Mouse (Mus musculus): ENCODE measurements around the gene Ank2.
A peak's percentile ranks its signal among the peaks of the same experiment; 100 is the strongest.

The Ank2 gene

DNA sequence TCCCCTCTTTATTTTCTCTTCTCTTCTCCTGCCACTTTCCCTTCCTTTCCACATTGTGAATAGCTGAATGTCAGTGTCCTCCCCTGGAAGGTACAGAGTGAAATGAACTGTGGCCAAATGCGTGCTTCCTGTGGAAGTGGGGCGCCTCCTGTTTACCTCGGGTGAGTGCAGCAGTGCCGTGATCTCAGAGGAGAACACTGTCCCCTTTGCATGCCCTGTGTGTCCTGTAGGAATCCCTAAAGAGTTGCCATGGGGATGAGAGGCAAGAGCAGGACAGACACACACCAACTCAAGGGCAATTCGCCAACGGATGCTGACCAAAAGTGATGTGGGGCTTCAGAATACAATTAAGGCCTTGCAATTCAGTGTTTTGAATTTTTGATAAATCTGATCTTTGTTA, 521.8 kb downstream of the Ank2 start:
- no peak for DNase-seq (ENCODE audit: low spot score)

DNA sequence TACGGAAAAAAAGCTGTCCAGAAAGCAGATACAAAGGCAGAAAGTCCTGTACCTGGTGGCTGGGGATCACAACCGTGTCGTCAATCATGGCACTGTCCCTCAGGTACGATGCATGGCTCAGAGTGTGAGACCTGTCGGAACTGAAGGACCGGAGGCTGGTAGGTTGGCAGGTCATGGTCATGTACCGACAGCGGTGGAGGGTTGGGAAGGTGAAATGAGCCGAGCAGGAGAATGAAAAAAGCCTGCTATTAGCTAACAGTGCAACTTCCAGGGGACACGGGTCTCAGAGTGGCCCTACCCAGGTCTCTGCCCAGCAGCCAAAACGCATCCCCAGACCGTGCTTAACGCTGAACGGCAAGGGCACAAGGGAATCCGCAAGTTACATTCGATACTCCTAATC, 522.4 kb downstream of the Ank2 start:
- no peak for DNase-seq (ENCODE audit: low spot score)

GRCm38 (mm10) chr3:126975409-126975808, 523.7 kb downstream of the Ank2 start:
- DNase-seq (ENCODE audit: low spot score): no peak

DNA sequence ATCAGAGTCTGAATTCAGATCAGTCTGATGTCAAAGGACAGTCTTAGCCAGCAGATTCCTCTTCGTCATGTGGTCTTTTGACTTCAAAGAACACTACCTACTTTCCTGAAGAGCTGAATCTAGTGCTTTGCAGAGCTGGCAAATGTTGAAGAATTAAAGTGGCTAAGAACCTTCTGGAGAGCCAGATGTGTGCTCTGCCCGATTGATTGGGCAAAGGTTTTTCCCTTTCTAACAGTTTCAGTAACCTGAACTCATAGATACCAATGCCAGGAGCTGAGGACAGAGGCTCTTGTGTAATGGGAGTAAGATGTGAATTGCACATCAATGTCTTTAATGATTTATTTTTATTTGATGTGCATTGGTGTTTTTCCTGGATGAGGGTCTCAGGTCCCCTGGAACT, 525.6 kb downstream of the Ank2 start:
- DNase-seq (ENCODE audit: low spot score): no peak

DNA sequence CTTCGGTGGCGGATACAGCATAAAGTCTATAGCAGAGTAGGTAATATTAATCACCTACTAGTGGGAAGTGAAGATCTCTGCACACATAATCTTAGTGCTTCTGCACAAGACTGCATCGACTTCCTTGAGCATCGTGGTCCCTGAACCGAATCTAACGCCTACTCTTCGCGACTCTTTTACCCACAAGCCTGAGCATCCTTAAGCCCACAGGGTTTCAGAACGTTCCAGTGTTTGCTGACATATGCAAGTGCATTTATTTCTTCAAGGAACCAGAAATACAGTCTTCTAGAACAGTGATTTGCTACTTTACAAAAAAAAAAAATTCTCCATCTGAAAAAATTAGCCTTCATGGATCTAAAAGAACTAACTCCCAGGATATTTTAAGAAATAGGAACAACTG, 527.6 kb downstream of the Ank2 start:
- DNase-seq (ENCODE audit: low spot score): no peak

- no peak for DNase-seq (ENCODE audit: low spot score)
These were observed 530.4 kb downstream of the Ank2 start for GRCm38 (mm10) chr3:126968721-126969120.

DNA sequence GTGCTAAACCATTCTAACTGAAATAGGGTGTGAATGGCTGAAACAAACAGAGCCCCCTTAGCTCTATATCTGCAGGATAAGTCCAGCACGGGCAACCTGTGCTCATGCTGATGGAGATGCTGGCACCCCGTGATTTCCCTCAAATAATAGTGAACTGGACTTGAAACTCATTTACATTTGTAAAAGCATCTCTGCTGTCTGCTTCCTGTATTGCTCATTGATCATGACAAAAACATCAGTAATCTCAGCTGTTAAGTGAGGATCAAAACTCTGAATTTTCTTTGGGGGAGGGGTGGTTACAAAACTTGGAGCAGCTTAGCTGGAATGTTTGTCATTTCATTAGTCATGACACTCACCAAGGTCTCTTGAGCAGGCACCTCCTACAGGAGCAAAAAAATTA, 533.4 kb downstream of the Ank2 start:
- no peak for DNase-seq (ENCODE audit: low spot score)

DNA sequence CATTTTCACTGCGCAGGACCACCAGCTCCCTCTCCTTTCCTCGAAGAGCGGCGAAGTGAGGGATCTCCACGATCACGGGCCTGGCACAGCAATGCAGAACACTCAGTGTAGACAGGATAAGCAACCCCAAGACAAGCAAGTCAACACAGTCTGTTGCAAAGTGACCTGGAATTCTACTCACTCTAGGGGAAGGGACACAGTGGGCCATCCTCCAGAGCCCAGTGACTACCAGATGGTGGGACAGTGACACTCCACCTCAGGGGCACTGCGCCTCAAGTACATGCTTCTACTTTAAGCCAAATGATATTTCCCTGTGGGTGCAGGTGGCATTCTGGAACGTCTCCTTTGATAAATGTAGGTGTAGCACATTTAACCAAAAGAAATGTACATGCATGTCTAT, 536.8 kb downstream of the Ank2 start:
- DNase-seq (ENCODE audit: low spot score): no peak

DNA sequence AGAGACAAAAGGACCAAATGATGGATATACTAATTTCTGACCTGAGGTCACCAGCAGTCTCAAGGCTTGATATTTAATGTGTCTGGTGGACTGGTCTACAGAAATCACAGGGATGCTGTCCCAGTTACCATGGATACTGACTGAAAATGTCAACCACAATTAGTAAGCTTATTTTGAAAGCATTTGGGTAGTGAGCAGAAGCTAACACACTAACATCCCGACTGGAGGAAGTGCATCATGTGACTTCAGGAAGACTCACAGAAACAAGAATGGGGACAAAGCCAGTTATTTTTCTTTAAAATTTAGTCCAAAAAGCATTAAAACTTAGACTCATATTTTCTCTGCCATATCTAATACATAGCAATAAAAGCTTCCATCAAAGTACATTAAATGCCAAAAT, 546.5 kb downstream of the Ank2 start:
- DNase-seq (ENCODE audit: low spot score): no peak

DNA sequence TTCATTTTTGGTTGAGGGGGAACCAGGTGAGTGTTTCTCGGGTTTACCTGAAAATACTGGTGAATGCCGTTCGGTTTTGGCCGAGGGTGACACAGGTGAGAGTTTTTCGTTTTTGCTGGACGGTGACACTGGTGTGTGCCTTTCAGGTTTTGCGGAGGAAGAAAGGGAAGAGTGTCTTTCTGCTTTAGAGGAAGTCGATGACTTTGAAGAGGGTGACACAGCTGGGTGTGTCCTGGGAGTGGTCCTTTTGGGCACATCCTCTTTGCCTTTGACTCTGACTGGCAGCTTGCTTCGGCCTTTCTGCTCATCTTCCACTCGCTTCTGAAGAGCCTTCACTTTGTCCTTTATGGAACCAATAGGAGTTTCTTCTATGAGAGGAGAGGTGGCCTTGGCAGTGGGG, 552.6 kb downstream of the Ank2 start:
- DNase-seq (ENCODE audit: low spot score): no peak

- DNase-seq (ENCODE audit: low spot score): no peak
These were observed 554.3 kb downstream of the Ank2 start for GRCm38 (mm10) chr3:126944838-126945237.

- no peak for DNase-seq (ENCODE audit: low spot score)
These were observed 555.1 kb downstream of the Ank2 start for GRCm38 (mm10) chr3:126944081-126944480.

GRCm38 (mm10) chr3:126940452-126940851, 558.7 kb downstream of the Ank2 start:
- no peak for DNase-seq (ENCODE audit: low spot score)

- DNase-seq (ENCODE audit: low spot score): peak; percentile 58
These were observed 567.2 kb downstream of the Ank2 start for GRCm38 (mm10) chr3:126931884-126932506.

DNA sequence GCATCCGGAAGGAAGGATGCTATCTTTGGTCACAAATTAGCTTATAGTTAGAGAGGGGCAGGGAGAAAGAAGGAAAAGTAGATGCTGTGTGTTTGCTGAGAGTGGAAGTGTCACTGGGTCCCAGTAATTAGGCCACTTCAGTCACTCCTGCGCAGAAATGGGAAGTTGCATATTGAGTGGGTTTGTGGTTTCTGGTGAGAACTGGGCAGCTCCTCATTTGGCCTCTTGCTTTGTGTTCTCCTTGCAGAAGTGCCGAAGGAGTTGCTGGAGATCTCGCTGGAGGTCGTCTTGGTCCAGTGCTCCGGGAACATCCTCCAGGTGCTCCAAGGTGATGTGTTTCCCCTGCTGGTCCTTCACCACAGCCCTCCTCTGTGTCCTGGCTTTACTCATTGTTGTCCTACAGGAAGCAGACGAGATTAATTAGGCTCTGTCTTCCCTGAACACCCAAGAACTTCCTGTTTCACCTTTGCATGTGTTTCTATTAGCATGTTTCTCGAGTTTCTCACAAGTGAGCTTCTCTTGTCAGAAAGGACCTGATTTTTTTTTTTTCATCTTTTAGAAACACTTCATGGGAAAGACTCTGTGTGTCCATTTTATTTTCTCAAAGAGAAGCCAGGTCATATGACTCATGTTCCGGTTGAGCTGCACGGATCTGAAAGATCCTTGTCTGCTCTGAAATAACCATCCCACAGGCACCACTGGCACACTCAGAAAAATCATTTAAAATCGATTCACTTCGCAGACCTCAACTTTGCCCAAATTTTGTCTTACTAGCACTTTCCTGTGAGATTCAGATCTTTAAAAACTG, 575.4 kb downstream of the Ank2 start:
- no peak for DNase-seq (ENCODE audit: low spot score)

- peak; percentile 36 for DNase-seq (ENCODE audit: low spot score)
These were observed 577.2 kb downstream of the Ank2 start for GRCm38 (mm10) chr3:126921941-126922340.

DNA sequence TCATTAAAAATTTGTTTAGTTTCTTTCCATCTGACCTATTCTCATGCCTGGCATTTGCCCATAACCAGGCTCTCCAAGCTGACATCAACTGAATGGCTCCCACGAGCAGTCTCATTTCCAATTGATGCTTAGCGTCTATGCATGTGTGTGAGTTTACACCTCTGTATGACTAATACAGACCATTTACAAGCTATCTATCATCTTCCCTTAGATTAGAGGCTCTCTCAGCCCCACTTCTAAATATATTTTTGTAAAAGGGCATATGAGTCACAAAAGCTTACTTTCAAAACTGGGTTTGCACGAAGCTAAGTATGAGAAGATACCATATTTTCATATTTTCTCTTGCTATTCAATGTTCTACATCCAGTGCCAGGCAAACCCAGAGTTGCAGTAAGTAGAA, 578.9 kb downstream of the Ank2 start:
- DNase-seq (ENCODE audit: low spot score): peak; percentile 36

GRCm38 (mm10) chr3:126918805-126919473, 580.2 kb downstream of the Ank2 start:
- DNase-seq (ENCODE audit: low spot score): peak; percentile 82

DNA sequence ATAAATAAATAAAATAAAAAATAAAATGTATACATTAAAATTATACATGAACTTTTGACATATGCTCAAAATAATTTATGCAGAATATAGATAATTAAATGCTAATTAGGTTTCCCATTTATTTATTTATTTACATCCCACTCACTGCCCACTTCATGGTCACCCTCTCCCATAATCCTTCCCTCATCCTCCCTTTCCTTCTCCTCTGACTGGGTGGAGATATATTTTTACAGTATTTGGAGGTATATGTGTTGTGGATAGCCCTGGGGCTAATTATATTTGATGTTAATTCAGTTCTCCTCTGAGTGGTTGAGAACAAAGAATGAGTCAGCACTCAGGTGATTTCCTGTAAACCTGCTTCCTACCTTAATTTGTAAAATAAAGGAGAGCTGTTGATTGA, 582.8 kb downstream of the Ank2 start:
- no peak for DNase-seq (ENCODE audit: low spot score)

DNA sequence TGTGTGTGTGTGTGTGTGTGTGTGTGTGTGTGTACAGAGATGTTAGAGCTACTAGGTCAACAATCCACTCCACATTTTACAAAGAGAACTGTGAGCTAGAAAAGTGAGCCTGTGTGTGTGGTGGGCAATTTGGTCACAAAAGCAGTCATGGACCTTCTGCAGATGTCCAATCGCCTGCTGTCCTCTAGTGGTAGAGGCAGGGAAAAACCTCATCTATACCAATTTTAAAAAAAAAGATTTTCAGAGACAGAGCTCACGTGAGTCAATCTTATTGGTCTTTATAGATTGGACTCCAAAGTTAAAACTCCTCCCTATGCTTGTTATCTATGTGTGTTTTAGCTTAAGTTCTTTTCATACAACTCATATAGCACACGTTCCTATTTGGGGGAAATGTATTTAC, 595.6 kb downstream of the Ank2 start:
- peak; percentile 78 for DNase-seq (ENCODE audit: low spot score)

GRCm38 (mm10) chr3:126886644-126887043, 612.5 kb downstream of the Ank2 start:
- no peak for DNase-seq (ENCODE audit: low spot score)

DNA sequence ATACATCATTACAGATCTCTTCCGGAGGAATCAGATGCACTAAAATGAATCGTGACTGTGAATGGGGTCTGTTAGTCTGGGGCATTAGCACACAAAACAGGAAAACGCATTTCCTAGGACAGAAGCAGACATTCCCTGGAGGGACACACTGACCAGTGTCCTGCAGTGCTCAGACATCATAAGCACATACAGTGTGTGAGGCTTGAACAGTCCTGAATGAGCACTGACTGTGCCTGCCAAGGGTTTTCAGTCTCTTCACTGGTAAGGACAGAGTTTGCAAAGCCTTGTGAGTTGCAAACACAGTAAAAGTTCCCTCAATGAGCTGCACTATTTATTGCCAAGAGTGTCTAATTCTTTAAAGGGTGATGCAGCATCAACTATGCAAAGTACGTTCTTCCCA, 613.1 kb downstream of the Ank2 start:
- DNase-seq (ENCODE audit: low spot score): no peak

GRCm38 (mm10) chr3:126878233-126878632, 620.9 kb downstream of the Ank2 start:
- no peak for DNase-seq (ENCODE audit: low spot score)

Measured in adipocyte (in vitro differentiated cells).